Mouse (Mus musculus) E14TG2a.4 (cell line): ENCODE data around the gene Spef2.

ENCODE experiments used
- H3K27me3 ChIP-seq: 2 replicates; pipeline ENCODE4 v1.6.1; 2014; ENCODE audit warnings: low read length, control low read depth; ENCODE audit not compliant: insufficient read depth
- H3K36me3 ChIP-seq: 2 replicates; pipeline ENCODE4 v1.6.1; 2014; ENCODE audit warnings: low read length, control low read depth; ENCODE audit not compliant: insufficient read depth
- H3K4me1 ChIP-seq: replicated peaks from 2 replicates; pipeline ENCODE4 v1.6.1; 2014; ENCODE audit warnings: low read depth, low read length, control low read depth
- H3K4me3 ChIP-seq: replicated peaks from 2 replicates; pipeline ENCODE4 v1.5.1; 2014; ENCODE audit warnings: mild to moderate bottlenecking, low read length
- H3K9me3 ChIP-seq: 2 replicates; pipeline ENCODE4 v1.6.1; 2014; ENCODE audit warnings: low read length, control low read depth
- CTCF ChIP-seq: conservative IDR thresholded peaks from 2 replicates; pipeline ENCODE4 v1.5.1; 2014; ENCODE audit warnings: low read length
- NANOG ChIP-seq: IDR thresholded peaks from 2 replicates; pipeline ENCODE4 v1.6.1; 2014; ENCODE audit warnings: borderline replicate concordance, low read length, mixed read lengths
- POU5F1 ChIP-seq: IDR thresholded peaks from 2 replicates; pipeline ENCODE4 v1.6.1; 2014; ENCODE audit warnings: low read length, borderline replicate concordance

Spef2 gene

DNA sequence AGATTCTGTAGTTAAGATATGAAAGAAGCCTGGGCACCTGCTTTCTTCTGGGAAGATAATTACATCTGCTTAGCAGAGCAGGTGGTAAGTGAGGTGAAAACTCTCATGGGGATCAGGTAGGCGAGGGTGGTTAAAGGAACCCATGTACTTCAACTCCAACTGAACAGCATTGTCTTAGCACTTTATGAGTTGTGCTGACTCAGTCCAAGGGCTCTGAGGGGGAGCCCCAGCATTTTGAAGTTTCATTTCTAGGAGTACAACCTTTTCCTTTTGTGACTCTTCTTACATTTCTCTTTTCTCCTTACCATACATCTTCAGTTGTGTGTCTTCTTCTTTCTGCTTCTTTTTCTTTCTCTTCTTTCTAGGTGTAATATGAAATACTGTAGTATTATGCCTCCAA lies 213.5 kb downstream of the Spef2 start:
- H3K27me3 ChIP-seq: no peaks in the 10 kb centered on the region
- no peaks in the 10 kb centered on the region for H3K4me1 ChIP-seq
- H3K4me3 ChIP-seq: no peak overlapping the region
- TF ChIP-seq POU5F1 (no peak), NANOG (no peak), CTCF (no peak)
- H3K36me3 ChIP-seq: no peaks in the 10 kb centered on the region
- no peaks in the 10 kb centered on the region for H3K9me3 ChIP-seq

DNA sequence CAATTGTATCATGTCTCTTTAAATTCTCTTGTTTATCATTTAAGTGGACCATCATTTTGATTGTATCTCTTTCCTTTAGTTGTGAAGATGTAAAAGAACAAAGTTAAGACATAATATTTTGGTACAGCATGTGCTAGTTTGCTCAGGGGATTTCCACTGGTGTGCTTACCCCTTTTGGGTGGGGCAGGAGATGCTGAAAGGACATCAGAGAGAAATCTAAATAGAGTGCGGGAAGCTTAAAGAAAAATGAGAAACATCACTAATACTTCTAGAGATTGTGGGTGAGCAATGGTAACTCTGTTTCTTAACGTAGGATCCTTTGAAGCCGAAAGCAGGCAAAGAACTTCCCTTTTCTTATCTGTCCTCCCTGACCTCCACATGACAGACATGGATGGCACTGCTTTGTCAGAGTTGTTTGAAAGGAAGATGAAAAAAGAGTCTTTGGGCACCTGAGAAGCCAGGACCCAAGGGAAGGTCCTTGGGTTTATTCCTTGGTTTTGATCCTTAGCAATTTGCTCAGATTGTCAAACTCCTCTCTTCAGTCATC lies 215.2 kb downstream of the Spef2 start:
- Histone ChIP-seq H3K36me3 (no peaks in the 10 kb centered on the region), H3K27me3 (no peaks in the 10 kb centered on the region), H3K4me3 (no peak overlapping the region), H3K4me1 (no peaks in the 10 kb centered on the region), H3K9me3 (no peaks in the 10 kb centered on the region)
- TF ChIP-seq CTCF (no peak), NANOG (no peak), POU5F1 (no peak)

DNA sequence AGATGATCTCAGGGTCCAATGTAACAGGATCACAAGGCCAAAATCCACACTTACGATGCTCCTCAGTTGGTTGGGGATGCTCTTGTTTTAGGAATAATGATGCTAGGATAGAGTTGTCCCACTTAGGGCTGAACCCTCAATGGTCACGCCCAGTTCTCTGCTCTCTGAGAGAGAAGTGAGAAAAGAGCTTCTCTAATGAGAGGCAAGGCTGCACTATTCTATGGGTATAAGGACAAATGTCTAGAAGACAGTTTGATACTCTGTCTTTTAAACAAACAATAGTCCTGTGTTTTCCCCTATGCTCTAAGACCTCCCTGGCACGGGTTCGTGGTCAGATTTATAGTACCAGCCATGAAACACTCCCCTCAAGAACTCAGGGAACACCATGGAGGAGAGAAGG lies 218.6 kb downstream of the Spef2 start, which contains the start of gene Il7r:
Il7r (minus strand) TSS at position 101 of the 400 bp plus-strand sequence.
- Histone ChIP-seq H3K9me3 (no peaks in the 10 kb centered on the region), H3K4me3 (no peak within 1 kb of the TSS), H3K36me3 (no peaks in the 10 kb centered on the region), H3K4me1 (no peaks in the 10 kb centered on the region), H3K27me3 (no peaks in the 10 kb centered on the region)
- TF ChIP-seq CTCF: no peak
- no peak for TF ChIP-seq NANOG
- no peak for TF ChIP-seq POU5F1

DNA sequence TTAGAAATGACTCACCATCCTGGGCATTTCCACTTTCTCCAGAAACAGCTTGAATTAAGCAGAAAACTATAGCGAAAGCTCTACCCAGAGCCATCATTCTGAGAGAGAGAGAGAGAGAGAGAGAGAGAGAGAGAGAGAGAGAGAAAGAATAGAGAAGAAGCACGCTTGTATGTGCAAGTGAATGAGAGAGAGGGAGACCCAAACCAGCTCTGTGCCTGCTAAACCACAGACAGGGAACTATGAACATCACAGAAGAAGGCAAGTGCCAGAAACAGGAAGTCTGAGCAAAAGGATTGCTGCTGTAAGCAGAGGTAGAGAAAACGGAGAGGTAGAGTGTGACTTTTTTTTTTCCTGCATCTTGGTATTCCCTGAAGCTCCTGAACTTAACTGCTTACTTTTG lies 219.0 kb downstream of the Spef2 start:
- Histone ChIP-seq H3K27me3 (no peaks in the 10 kb centered on the region), H3K36me3 (no peaks in the 10 kb centered on the region), H3K9me3 (no peaks in the 10 kb centered on the region), H3K4me1 (no peaks in the 10 kb centered on the region), H3K4me3 (no peak overlapping the region)
- no peak for TF ChIP-seq NANOG
- TF ChIP-seq CTCF: no peak
- no peak for TF ChIP-seq POU5F1
